Mouse (Mus musculus): ENCODE results near the gene Asic1. TPM values are rescaled to one million over a fixed set of nuclear protein-coding genes. Genes with fewer than 3 reads are reported as not detected.
"Not testable (repeated sequence)": the region's sequence is repeated elsewhere in the genome, so short reads cannot be mapped to it uniquely, and the experiment has no call there.

Gene Asic1
- total RNA-seq, 2 experiments from 2014 or later = 0.69 to 0.72 TPM

DNA sequence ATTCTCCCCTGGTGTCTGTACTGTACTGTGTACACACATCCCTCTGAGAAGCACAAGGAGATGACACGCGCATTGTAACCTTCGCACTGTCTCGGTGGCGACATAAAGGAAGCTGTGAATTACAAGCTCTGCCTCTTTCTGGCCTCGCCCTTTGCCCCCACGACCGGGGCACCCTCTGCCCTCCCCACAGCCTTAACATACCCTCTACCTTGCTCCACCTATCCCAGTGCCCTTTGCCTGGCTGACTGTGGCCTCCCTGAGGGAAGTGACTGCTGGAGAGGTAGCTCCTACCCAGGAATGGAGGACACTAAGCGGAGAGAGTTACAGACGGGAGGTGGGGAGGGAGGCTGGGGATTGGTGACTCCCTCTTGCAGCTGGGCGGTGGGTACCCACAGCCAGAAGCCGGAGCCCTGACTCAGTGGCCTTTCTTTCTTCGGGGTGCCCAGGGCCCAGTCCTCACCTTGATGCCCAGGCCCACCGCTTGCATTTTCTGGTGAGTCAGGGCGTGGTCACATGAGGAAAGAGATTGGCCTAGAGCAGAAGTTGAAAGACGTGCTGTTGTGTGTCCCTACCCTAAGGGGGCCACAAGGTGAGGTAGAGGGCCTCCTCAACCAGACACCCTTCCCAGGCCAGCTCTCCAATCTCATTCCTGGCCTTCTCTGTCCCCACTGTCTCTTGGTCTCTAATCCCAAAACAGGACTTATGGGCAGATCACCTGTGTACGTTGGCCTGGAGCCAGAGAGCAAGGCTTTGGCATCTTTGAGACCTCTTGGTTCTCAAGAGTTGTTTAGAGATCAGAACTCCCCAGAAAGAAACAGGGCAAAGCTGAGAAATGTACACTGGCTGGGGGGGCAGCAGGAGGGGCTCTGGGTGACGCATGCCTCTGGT lies 30.3 kb downstream of the Asic1 start:
- intact Hi-C loops (cut with DNase I) = no loop called here
- no peak for DNase-seq

GRCm38 (mm10) chr15:99701640-99701998 lies 31.5 kb downstream of the Asic1 start:
- intact Hi-C loops (cut with DNase I); DNase-seq: not testable (repeated sequence)

GRCm38 (mm10) chr15:99701999-99702900 lies 32.1 kb downstream of the Asic1 start, which contains the start of gene Smarcd1:
TSS of gene Smarcd1 (plus strand) at chr15:99702129.
- intact Hi-C loops (cut with DNase I) = loop anchor here (2.0 kb wide), 1 partner anchor 23 kb away; the partner anchor contains the start of gene Cox14
- peak; percentile 96 to 98 for DNase-seq

DNA sequence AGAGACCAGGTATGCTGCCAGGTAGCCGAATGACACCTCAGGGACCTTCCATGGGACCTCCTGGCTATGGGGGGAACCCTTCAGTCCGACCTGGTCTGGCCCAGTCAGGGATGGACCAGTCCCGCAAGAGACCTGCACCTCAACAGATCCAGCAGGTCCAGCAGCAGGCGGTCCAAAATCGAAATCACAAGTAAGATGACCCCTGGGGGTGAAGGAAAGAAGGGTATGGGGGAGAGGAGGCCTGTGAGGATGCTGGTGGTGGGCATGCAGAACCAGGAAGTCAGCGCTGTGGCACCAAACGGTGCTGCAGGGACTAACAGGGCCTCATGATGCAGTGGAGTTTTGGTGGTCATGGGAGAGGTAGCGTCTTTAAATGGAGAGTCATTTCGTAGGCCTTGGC lies 32.9 kb downstream of the Asic1 start:
- intact Hi-C loops (cut with DNase I) = loop anchor here (2.0 kb wide), 1 partner anchor 22 kb away; the partner anchor contains the start of gene Cox14
- no peak for DNase-seq

DNA sequence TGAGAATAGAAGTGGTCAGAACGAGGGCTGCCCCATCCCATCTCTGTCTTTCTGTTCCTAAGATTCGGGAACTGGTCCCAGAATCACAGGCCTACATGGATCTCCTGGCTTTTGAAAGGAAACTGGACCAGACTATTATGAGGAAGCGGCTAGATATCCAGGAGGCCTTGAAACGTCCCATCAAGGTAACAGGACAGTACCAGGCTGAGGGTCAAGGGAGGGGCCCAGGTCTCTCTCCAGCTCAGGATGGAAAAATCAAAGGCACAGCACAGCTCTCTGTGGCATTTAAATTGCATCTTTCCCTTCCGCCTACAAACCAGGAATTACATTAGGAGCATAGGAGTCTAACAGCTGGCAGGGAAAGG lies 33.5 kb downstream of the Asic1 start:
- DNase-seq = peak in 1 of 2 experiments; percentile 21
- intact Hi-C loops (cut with DNase I) = loop anchor here (2.0 kb wide), 1 partner anchor 21 kb away; the partner anchor contains the start of gene Cox14

- intact Hi-C loops (cut with DNase I) = no loop called here
- DNase-seq = peak; percentile 55 to 56
Observed at GRCm38 (mm10) chr15:99704041-99704681, 34.0 kb downstream of the Asic1 start.

DNA sequence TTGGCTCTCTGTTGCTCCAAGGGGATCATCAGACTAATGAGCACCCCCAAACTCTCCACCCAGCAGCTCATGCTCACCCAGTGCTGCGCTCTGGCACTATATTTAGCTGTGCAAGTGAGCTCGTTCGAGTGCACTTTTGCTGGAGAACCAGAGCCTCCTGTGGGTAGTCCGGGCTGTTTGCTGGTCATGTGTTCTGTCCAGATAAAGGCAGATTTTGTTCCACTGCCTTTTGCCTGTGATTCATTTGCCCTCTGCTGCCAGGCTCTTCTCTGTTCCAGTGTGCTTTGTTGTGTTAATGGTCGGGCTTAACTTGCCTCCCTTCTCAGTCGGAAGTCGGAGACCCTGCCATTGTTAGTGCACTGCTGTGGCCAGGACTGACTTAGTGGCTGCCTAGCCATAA lies 34.7 kb downstream of the Asic1 start:
- intact Hi-C loops (cut with DNase I) = no loop called here
- DNase-seq = peak; percentile 64 to 76

GRCm38 (mm10) chr15:99705440-99706048 lies 35.4 kb downstream of the Asic1 start, which contains the start of gene Gm17349:
TSS of gene Gm17349 (minus strand) at chr15:99705490.
- intact Hi-C loops (cut with DNase I) = no loop called here
- peak; percentile 71 to 86 for DNase-seq

DNA sequence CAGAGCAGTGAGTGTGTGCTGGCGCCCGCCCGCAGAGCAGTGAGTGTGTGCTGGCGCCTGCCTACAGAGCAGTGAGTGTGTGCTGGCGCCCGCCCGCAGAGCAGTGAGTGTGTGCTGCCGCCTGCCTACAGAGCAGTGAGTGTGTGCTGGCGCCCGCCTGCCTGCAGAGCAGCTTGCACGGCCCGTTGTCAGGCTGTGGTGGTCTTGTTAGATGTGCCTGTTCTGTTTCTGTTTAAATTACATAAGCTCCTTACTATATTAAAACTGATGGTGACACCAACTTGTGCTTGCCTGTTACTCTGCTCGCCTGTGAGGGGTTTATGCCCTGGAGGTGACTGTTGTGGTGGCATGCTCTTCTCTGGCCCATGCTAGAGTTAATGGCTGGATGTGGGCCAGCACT lies 38.0 kb downstream of the Asic1 start:
- intact Hi-C loops (cut with DNase I) = no loop called here
- DNase-seq = no peak

DNA sequence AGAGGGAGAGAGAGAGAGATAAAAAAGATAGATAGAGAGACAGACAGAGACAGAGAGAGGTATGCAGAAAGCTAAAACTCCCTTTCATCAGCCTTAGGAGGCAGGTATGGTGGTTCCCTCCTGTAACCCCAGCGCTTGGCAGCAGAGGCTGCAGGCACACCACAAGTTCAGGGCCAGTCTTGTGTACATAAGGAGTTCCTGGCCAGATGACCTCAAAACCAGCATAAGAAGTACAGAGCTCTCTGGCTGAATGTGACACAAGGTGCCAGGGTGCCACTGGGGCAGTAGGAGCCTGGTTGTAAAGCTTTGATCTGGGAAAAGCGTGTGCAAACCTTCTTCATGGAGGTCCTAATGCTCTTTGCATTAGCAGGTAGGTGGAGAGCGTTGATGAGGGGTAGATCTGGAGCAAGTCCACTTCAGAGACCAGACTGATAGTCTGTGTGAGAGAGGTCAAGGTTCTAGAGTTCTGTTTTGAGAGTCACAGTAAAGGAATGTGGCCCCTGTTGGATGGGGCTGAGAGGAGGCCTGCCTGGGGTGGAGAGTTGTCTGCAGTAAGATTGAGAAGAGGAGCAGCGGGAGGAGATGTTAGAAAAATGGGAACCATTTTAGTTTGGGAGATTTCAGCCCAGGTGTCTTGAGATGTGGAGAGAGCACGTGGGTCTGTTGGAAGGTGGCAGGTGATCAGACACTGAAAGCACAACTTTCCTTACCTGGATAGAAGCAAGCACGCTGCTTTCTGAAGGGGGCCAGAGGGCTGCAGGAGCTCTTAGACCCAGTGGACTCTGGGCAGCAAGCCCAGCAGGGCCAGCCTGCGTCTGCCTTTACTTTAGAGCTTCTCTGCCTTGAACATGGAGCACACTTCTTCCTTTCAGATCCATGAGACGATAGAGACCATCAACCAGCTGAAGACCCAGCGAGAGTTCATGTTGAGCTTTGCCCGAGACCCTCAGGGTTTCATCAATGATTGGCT lies 40.3 kb downstream of the Asic1 start:
- DNase-seq = no peak
- intact Hi-C loops (cut with DNase I) = no loop called here

DNA sequence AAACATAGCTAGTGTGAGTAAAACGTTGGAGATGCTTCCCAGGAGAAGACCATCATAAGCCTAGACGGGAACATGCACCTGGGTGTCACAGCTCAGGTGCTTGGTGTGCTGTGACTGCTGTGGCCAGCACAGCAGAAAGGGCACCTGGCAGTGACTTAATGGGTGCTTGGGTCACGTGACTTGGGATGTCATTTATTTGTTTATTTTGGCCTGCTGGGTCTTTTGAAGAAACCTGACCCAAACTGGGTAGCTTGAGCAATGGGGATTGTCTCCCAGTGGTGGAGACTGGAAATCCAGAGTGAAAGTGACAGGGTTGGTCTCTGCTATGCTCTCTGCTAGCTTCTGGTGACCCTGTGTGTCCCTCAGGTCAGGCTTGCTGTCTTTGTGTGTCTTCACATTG lies 41.3 kb downstream of the Asic1 start:
- DNase-seq = no peak
- intact Hi-C loops (cut with DNase I) = no loop called here

GRCm38 (mm10) chr15:99712666-99713559 lies 42.7 kb downstream of the Asic1 start:
- peak in 1 of 2 experiments; percentile 17 for DNase-seq
- intact Hi-C loops (cut with DNase I) = no loop called here

GRCm38 (mm10) chr15:99713569-99713968 lies 43.4 kb downstream of the Asic1 start:
- peak in 1 of 2 experiments; percentile 22 for DNase-seq
- intact Hi-C loops (cut with DNase I) = no loop called here

DNA sequence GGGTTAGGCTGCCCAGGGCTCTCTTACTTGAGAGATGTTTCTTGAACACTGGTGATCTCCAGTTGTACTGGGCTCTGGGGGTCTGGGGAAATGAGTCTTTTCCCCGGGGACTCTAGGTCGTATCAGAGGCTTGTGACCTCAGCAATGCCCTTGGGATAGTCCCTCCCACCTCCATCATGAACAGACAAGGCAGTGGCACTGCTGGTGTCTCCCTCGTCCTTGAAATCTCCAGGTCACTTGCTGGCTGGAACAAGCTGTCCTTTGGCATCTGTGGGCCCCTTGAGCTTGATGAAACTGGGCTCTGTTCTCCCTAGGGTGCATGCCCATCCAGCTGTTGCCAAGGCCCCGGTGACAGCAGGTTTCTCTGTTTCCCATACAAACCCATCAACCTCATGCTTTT lies 44.0 kb downstream of the Asic1 start:
- intact Hi-C loops (cut with DNase I) = loop anchor here (2.0 kb wide), 1 partner anchor 65 kb away; no protein-coding TSS in a partner anchor
- peak; percentile 57 to 72 for DNase-seq

DNA sequence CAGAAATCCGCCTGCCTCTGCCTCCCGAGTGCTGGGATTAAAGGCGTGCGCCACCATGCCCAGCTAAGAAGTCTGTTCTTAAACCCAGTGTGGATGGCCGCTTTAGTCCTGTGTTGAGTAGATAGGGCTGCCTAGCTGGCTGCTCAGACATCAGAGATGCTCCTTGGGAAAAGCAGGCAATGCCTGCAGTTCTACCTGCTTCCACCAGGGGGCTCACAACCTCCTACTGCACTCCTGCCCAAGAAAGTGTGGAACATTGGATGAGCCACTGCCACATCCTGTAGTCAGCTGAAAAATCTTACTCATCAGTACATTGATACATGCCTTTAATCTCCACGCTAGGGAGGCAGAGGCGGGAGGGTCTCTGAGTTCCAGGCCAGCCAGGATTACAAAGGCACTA lies 44.7 kb downstream of the Asic1 start:
- intact Hi-C loops (cut with DNase I) = loop anchor here (2.0 kb wide), 1 partner anchor 64 kb away; no protein-coding TSS in a partner anchor
- peak; percentile 87 to 88 for DNase-seq

- intact Hi-C loops (cut with DNase I) = loop anchor here (2.0 kb wide), 1 partner anchor 63 kb away; no protein-coding TSS in a partner anchor
- peak in 1 of 2 experiments; percentile 24 for DNase-seq
Observed at GRCm38 (mm10) chr15:99715361-99715865, 45.2 kb downstream of the Asic1 start.

DNA sequence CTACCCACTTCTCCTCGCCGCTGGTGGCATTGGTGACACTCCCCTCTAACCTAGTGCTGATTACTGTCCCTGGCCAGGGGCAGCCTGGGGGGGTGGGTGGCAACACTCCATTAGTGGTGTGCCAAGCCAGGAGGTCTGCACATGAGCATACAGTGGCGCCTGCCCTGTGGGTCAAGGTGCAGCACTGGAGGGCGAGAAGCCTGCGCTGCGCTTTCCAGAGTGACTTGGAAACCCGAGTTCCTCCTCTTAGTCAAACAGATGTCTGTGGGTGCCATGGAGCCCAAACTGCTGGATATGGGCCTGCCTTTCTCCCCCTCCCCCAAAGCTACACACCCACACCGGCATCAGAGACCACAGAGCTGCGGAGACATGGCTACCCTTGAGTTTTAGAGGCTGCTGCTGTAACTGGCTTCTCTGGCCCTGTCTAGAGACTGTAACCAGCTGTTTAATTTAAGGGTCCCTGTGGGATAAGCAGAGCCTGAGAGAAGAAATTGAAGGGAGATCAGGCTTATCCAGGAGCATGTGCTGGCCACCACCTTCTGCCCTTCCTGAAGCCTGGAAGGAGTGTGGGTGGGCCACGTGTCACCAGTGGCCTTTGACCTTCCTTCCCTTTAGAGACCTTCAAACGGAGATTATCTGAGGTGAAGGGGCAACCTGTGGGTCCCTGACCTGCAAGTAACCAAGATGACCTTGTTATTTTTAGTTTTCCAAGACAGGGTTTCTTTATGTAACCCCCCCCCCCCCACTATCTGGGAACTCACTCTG lies 46.0 kb downstream of the Asic1 start:
- intact Hi-C loops (cut with DNase I) = loop anchor here (2.0 kb wide), 1 partner anchor 63 kb away; no protein-coding TSS in a partner anchor
- DNase-seq = peak in 1 of 2 experiments; percentile 37

All from heart, postnatal 10 days (tissue).